Mouse (Mus musculus): ENCODE data around the gene Rgsl1. TPM values are rescaled to one million over a fixed set of nuclear protein-coding genes. Genes with fewer than 3 reads are reported as not detected.

Gene Rgsl1
- total and polyA plus RNA-seq, 3 experiments: not detected

DNA sequence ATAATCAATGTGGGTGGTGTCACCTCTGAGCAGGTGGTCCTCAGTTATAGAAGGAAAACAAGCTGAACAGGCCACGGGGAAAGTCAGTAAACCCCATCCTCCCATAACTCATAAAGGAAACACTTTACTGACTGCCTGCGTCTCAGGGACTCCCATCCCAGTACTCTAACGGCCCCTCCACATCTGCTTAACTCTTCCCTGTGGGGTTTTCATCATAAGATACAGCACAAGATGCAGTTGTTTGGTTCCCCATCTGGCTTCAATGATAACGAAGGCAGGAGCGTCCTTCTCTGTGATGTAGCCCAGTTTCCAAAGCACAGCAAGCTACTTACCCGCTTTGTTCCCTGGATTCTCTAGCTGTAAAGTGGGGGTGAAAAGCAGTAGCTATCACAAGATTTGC is 93.9 kb downstream of the Rgsl1 start (continued):
- TF ChIP-seq TBP (IDR thresholded peaks at IDR 0.05; ENCODE audit: low read depth, low read length): no peak
- no peak for TF ChIP-seq USF2 (IDR thresholded peaks at IDR 0.05; ENCODE audit: borderline replicate concordance in 1 of 2, insufficient read depth in 1 of 2, low read depth in 1 of 2, low read length in 2 of 2)
- TF ChIP-seq MYB (IDR thresholded peaks at IDR 0.05; ENCODE audit: low read depth, low read length): no peak
- no peak for TF ChIP-seq HCFC1 (IDR thresholded peaks at IDR 0.05; ENCODE audit: low read depth, low read length)
- no peak for TF ChIP-seq MAX (IDR thresholded peaks at IDR 0.05; ENCODE audit: low read length)
- TF ChIP-seq ZC3H11A (IDR thresholded peaks at IDR 0.05; ENCODE audit: low read depth, low read length): no peak
- TF ChIP-seq POLR2A (IDR thresholded peaks at IDR 0.05; ENCODE audit: control insufficient read depth in 1 of 2, insufficient read depth in 1 of 2, low read depth in 1 of 2, low read length in 2 of 2, poor library complexity in 1 of 2): no peak
- TF ChIP-seq NELFE (IDR thresholded peaks at IDR 0.05; ENCODE audit: low read depth, low read length): no peak

DNA sequence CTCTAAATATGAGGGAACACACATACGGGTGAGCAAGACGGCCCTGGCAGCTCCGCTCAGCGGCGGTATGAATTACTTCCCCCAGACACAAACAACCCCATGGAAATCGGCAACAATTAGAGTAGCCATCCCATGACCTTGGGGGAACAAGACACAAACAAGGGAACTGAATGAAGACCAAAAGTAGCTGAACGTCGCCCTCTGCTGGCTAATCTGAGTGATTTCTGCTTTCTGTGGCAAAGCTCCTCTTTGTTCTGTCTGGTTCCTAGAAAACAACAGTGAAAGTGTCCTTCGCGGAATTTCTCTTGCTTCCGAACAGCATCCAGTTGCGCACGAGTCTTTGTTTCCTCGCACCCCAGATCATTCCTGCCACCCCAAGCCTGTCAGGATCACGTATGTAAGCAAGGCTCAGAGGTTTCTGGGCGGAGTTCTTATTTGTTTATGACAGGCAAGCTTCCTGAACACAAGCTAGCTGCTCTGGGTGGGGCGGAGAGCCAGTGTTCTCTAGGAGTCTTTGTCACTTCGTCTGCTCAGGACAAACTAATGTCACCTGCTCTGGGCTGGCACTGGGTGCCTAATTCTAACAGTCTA is 94.6 kb downstream of the Rgsl1 start, which contains the start of gene Rnasel:
TSS of gene Rnasel (plus strand) at position 216 of the 591 bp plus-strand sequence.
- Histone ChIP-seq H3K79me2 (ENCODE audit: control insufficient read depth, insufficient read depth, low read length, poor library complexity) (no peaks in the 10 kb centered on the region; the same call in 1 of the 2 replicates), H3K9ac (ENCODE audit: control insufficient read depth, low read depth, low read length, poor library complexity, severe bottlenecking) (peak within 1 kb of the TSS; percentile 61), H3K4me1 (ENCODE audit: control insufficient read depth in 1 of 2, insufficient read depth in 2 of 2, low read length in 2 of 2) (peaks cover 0 to 17% of the 10 kb centered on the region in 2 experiments; a peak in 2 of 4 replicates)
- no peak for TF ChIP-seq NELFE (IDR thresholded peaks at IDR 0.05; ENCODE audit: low read depth, low read length)
- no peak for TF ChIP-seq ZKSCAN1 (IDR thresholded peaks at IDR 0.05; ENCODE audit: low read depth, low read length)
- peak; percentile 38; the same call in 1 of the 2 replicates for TF ChIP-seq ETS1 (IDR thresholded peaks at IDR 0.05; ENCODE audit: low read depth, low read length)
- no peak for TF ChIP-seq USF2 (IDR thresholded peaks at IDR 0.05; ENCODE audit: borderline replicate concordance in 1 of 2, insufficient read depth in 1 of 2, low read depth in 1 of 2, low read length in 2 of 2)
- TF ChIP-seq MAZ (IDR thresholded peaks at IDR 0.05; ENCODE audit: low read depth, low read length): peak; percentile 44; the same call in 1 of the 2 replicates
- no peak for TF ChIP-seq UBTF (IDR thresholded peaks at IDR 0.05; ENCODE audit: borderline replicate concordance, insufficient read depth, low read depth, low read length)
- no peak for TF ChIP-seq RCOR1 (IDR thresholded peaks at IDR 0.05; ENCODE audit: low read depth, low read length)
- no peak for TF ChIP-seq JUND (IDR thresholded peaks at IDR 0.05; ENCODE audit: low read depth, low read length)
- TF ChIP-seq SMC3 (IDR thresholded peaks at IDR 0.05; ENCODE audit: low read depth, low read length): peak; percentile 23; the same call in 1 of the 2 replicates
- TF ChIP-seq RAD21 (IDR thresholded peaks at IDR 0.05; ENCODE audit: low read depth, low read length): peak; percentile 6; the same call in 1 of the 2 replicates
- no peak for TF ChIP-seq ELF1 (IDR thresholded peaks at IDR 0.05; ENCODE audit: low read depth, low read length)
- no peak for TF ChIP-seq ZNF384 (IDR thresholded peaks at IDR 0.05; ENCODE audit: low read depth, low read length)
- no peak for TF ChIP-seq ZMIZ1 (IDR thresholded peaks at IDR 0.05; ENCODE audit: low read depth, low read length)
- no peak for TF ChIP-seq MAX (IDR thresholded peaks at IDR 0.05; ENCODE audit: low read length)
- peak; percentile 47 to 71 (median 59) for TF ChIP-seq CTCF (IDR thresholded peaks at IDR 0.05 in 2 of 3, conservative IDR thresholded peaks at IDR 0.05 in 1 of 3; ENCODE audit: control insufficient read depth in 1 of 3, insufficient read depth in 1 of 3, low read depth in 2 of 3, low read length in 3 of 3, poor library complexity in 1 of 3, severe bottlenecking in 1 of 3)
- TF ChIP-seq POLR2AphosphoS2 (IDR thresholded peaks at IDR 0.05; ENCODE audit: low read length): no peak
- 0 out of 2 replicates have a peak, but pooled peaks have one; percentile 56 for TF ChIP-seq MXI1 (IDR thresholded peaks at IDR 0.05; ENCODE audit: low read depth, low read length)
- TF ChIP-seq POLR2A (IDR thresholded peaks at IDR 0.05; ENCODE audit: control insufficient read depth in 1 of 2, insufficient read depth in 1 of 2, low read depth in 1 of 2, low read length in 2 of 2, poor library complexity in 1 of 2): no peak
- TF ChIP-seq NRF1 (IDR thresholded peaks at IDR 0.05; ENCODE audit: insufficient read depth, low read depth, low read length, poor library complexity, severe bottlenecking): no peak
- no peak for TF ChIP-seq GATA1 (IDR thresholded peaks at IDR 0.05; ENCODE audit: low read depth, low read length)
- no peak for TF ChIP-seq KAT2A (conservative IDR thresholded peaks at IDR 0.05; ENCODE audit: low read depth, low read length)
- no peak for TF ChIP-seq GABPA (IDR thresholded peaks at IDR 0.05; ENCODE audit: low read depth, low read length)
- TF ChIP-seq ZC3H11A (IDR thresholded peaks at IDR 0.05; ENCODE audit: low read depth, low read length): no peak
- TF ChIP-seq TCF12 (IDR thresholded peaks at IDR 0.05; ENCODE audit: low read depth, low read length): 0 out of 2 replicates have a peak, but pooled peaks have one; percentile 21
- TF ChIP-seq TAL1 (IDR thresholded peaks at IDR 0.05; ENCODE audit: low read length): no peak
- no peak for TF ChIP-seq MYB (IDR thresholded peaks at IDR 0.05; ENCODE audit: low read depth, low read length)
- TF ChIP-seq MEF2A (IDR thresholded peaks at IDR 0.05; ENCODE audit: extremely low read depth, insufficient replicate concordance, low read depth, low read length, poor library complexity, severe bottlenecking): no peak
- TF ChIP-seq BHLHE40 (IDR thresholded peaks at IDR 0.05; ENCODE audit: borderline replicate concordance, low read depth, low read length): 0 out of 2 replicates have a peak, but pooled peaks have one; percentile 30
- TF ChIP-seq SIN3A (IDR thresholded peaks at IDR 0.05; ENCODE audit: low read length): peak; percentile 56; the same call in 1 of the 2 replicates
- TF ChIP-seq EP300 (IDR thresholded peaks at IDR 0.05; ENCODE audit: low read depth in 1 of 2, low read length in 2 of 2): no peak

More for the DNA sequence above, 94.6 kb downstream of the Rgsl1 start, which contains the start of gene Rnasel:
- Histone ChIP-seq H3K27me3 (ENCODE audit: control insufficient read depth in 1 of 2, insufficient read depth in 2 of 2, low read length in 2 of 2) (no peaks in the 10 kb centered on the region), H3K36me3 (ENCODE audit: control insufficient read depth in 1 of 2, insufficient read depth in 2 of 2, low read length in 2 of 2) (peaks cover 0 to 9% of the 10 kb centered on the region in 2 experiments; a peak in 1 of 4 replicates), H3K4me3 (ENCODE audit: control insufficient read depth in 1 of 2, insufficient read depth in 1 of 2, low read depth in 2 of 2, low read length in 2 of 2) (peak within 1 kb of the TSS; percentile 63 to 69), H3K9me3 (replicated peaks; ENCODE audit: insufficient read depth, low read length) (no peaks in the 10 kb centered on the region), H3K27ac (ENCODE audit: control insufficient read depth, low read depth, low read length) (peak within 1 kb of the TSS; percentile 49)
- peak; percentile 91 for DNase-seq (ENCODE audit: low read depth, low spot score)

All from MEL (cell line).